Mouse (Mus musculus): ENCODE measurements around the gene Prkar1b.

The Prkar1b gene

DNA sequence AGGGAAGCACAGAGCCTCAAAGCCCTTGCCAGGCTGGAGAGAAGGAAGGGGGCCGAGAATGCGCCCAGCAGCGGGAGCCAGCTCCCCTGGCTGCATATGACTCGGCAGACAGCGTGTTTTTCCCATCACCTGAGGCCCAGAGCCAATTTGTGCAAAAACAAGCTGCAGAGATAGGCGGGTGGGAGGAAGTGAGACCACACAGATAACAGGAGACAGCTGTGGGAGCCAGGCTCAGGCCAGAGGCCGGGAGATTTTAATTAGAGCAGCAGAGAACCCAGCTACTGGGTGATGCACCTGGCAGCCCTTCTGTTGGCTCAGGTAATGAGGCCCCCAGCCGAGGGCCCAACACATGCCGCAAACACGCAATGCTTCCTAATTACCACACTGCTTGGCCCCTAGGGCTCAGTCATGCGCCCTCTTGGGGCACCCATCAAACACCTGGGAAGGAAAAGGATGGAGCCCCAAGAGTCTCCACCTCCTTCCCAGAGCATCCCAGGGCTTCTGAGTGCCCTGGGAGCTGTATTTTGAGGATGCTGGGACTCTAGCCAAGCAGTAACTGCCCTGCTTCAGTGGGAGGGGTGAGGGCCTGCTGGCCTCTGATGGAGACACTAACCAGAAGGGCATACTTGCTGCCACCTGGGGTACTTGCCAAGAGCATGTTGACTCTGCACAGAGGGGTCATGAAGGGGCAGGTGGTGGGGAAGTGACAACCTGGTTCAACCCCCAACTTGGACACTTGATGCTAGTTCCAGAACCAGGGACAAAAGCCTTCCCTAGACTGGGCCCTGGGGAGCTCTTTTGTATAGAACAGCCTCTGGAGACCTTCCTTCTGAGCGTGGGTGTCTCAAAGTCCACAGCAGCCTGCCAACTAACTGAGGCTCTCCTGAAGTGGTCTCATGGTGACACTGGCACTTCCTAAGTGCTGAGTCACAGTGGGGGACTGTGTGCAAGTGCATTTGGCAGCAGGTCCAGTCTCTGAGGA is 50.5 kb downstream of the Prkar1b start:
- no peak for DNase-seq

- DNase-seq: no peak
Observed at GRCm38 (mm10) chr5:139095297-139096110, 54.3 kb downstream of the Prkar1b start.

- no peak for DNase-seq
Observed at GRCm38 (mm10) chr5:139093534-139093933, 56.3 kb downstream of the Prkar1b start.

DNA sequence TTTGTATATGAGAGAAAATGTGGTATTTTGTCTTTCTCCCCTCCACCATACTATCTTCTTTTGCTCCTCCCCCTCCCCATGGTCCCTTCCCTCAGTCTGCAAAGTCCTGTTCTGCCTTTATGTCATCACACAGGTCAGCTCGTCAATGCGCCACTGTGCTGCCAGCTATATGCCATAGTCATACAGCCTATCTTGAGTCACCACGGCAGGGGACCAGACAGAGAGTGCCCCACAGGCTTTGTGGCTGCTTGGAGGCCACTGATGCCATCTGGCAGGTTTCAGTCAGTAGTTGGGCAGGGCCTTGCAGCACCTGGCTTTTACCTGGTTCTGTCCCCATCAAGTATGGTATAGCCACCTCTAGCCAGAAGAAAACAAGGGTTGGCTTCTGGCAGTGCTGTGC is 58.1 kb downstream of the Prkar1b start:
- no peak for DNase-seq

DNA sequence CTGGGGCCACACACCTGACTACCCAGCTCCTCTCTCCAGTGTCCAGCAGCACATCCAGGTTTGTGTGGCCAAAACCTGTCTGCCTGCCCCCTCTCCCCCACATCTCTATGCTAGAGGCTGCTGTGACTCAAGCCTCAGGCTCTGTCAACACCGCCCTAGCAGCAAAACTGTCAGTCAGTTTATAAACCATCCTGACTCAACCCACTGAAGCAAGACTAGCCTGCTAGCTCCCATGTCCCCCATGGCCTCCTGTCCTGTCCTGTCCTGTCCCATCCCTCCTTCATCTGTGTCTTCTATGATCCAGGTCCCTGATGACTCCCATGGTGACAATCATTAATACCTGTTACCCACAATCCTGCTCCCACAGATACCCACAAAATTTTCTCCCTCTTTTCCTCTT is 59.6 kb downstream of the Prkar1b start:
- no peak for DNase-seq

DNA sequence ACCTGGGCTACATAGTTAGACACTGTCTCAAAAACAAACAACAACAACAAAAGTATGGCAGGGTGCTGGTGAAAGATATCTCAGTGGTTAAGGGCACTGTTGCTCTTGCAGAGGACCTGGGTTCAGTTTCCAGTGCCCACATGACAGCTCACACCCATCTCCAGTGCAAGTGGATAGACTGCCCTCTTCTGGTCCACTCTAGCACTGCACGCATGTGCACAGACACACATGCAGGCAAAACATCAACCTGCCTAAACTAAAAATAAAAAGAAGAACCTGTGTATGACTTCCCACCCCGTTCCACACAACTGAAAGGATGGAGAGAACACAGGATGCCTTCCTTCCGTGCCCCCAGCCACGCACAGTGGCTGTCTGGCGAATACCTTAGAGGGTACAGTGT is 61.6 kb downstream of the Prkar1b start:
- DNase-seq: peak in 1 of 2 experiments; percentile 16

- DNase-seq: peak in 1 of 2 experiments; percentile 12
Observed at GRCm38 (mm10) chr5:139084831-139085519, 64.8 kb downstream of the Prkar1b start.

- no peak for DNase-seq
Observed at GRCm38 (mm10) chr5:139084302-139084701, 65.5 kb downstream of the Prkar1b start.

GRCm38 (mm10) chr5:139083841-139084240 is 66.0 kb downstream of the Prkar1b start:
- DNase-seq: no peak

- no peak for DNase-seq
Observed at GRCm38 (mm10) chr5:139081370-139081769, 68.4 kb downstream of the Prkar1b start.

GRCm38 (mm10) chr5:139078156-139078462 is 71.7 kb downstream of the Prkar1b start:
- no peak for DNase-seq

DNA sequence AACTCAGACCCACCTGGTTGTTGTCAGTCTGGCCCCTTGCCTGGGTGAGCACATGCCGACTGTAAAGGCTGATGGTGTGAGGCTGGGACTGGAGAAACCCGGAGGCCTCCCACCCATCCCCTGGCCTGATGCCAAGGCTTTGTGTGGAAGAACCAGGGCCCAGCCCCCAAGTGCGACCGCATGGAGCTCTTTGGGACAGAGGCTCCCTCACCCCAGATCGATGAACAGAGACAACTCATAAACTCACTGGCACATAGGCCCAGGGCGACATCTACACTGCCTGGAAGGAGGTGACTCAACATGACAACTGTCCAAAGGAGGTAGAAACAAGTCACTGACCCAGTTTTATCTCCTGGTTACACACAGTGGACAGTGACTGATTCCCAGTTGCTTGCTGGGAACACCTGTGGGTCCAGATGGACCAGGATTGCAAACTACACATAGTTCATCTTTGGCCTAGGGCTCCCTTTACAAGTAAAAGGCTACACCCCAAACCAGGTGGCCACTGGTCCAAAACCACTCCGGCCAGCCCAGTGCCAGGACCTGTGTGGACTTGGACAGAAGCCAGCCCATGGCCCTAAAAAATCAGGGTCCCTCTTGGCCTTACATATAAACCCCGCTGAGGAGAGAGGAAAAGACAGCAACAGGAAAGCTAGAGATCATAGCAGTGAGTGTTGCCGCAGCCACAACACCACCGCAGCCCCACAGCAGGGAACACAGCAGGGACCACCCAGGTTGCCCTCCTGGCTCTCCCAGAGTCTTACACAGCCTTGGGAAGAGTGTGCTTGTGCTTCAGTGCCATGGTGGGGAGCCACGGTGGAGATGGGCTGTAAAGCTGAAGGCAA is 72.3 kb downstream of the Prkar1b start:
- DNase-seq: no peak

DNA sequence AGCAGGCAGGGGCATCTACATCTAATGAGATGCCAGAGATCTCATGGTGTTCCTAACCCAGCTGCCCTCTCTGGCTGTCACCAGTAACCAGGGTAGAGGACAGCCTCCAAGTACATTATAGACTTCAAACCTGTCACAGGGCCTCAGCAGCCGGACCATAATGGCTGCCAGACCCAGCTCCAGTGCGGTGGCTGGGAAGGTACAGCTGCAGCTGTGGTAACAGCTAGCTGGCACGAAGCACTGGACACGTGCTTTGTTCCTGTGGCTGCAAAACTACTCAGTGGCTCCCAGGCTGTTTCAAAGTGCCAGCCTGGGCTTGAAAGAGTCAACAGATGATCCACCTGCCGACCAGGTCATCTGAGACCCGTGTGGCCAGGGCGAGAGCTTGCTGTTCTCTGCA is 73.4 kb downstream of the Prkar1b start:
- DNase-seq: no peak

GRCm38 (mm10) chr5:139075791-139076190 is 74.0 kb downstream of the Prkar1b start:
- no peak for DNase-seq

DNA sequence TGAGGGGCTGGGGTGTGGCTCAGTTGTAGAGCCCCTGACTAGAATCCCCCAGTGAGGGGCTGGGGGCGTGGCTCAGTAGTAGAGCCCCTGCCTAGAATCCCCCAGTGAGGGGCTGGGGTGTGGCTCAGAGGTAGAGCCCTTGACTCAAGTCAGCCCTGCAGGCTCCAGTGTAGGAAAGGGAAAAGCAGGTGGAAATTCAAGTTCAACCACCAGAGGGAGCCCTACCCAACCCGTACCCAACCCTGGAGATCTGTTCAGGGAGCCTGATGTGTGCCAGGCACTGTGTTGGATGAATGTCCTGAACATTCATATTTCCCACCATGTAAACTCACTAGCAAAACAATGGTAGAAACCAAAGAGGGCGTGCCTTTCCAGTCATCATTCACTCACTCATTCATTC is 74.7 kb downstream of the Prkar1b start:
- DNase-seq: peak; percentile 61 to 66

DNA sequence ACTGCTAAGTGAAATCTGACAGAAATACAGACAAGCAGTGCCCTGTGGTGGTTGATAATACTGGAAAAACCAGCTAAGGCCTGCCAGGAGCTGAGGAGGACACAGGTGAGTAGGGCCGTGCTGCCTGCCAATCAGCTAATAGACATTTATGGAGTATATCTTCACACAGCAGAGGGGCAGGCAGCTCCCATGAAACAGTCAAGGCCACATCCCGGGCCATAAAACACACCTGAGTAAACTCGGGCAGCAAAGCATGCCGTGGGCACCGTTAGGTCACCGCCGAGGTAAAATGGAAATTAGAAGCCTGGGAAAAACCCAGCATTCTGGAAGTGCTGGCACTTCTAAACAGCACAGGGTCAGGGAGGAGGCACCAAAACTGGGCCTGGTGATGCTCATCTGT is 75.8 kb downstream of the Prkar1b start:
- no peak for DNase-seq

- no peak for DNase-seq
Observed at GRCm38 (mm10) chr5:139072866-139073265, 76.9 kb downstream of the Prkar1b start.

DNA sequence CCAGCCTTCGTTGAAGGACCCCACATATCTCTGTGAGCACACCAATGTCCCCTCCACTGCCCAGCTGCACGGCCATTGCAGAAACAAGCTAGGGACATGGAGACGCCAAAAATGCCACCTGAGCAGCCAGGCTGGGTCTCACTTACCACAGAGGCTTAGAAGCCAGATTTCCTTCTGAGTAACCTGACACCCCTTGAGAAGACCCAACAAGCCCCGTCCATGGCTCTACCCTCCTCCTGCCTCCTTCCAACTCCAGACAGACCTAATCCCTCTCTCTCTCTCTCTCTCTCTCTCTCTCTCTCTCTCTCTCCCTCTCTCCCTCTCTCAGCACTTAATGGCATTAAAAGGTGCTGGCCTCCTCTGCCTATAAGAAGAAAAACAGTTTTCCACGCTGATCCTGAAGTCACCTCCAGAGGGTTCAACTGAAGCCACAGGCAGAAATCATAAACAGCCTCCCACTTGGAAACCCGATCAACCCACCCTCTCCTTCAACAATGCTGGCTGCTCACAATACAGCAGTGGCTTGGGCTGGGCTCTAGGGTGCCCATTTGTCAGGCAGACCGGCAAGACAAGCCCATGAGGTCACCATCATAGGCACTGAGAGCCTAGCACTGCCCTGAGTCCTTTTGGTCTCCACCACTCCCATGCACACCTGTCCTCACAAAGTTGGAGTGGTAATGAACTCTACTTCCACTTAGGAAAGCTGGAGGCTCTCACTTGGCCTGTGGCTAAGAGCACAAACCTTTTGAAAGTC is 82.8 kb downstream of the Prkar1b start:
- no peak for DNase-seq

DNA sequence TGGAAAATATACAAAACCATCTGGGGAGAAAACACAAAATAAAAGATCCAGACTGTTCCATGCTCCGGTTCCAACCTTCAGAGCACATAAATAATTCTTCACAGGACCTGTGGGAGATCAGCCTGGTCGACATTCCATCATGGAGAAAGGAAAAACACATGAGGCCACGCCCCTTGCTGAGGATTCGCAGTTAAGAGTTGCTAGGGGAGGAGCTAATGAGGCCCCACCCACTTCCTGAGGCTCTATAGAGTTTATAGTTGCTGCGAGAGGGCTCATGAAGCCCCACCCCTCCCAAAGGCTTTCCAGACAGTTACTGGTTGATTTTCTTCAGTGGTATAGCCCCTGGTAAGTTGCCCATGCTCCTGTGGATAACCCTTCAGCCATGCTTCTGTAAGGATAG is 85.2 kb downstream of the Prkar1b start:
- DNase-seq: no peak

DNA sequence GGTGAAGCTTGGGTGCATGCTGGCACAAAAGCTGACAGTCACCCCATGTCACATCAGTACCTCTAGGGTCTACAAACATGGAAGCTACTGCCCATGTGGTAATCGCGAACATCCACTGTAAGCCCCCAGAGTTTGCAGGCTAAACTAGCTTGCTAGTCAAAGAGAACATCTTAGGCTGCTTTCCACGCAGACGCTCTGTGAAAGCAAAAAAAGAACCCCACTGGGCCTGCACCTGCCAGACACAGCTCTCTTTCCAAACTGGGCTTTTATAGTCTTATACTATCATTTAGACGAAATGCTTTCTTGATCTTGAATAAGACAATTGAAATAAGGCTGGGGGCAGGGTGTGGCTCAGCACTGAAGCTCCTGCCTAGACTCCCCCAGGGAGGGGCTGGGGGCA is 88.1 kb downstream of the Prkar1b start:
- DNase-seq: no peak

DNA sequence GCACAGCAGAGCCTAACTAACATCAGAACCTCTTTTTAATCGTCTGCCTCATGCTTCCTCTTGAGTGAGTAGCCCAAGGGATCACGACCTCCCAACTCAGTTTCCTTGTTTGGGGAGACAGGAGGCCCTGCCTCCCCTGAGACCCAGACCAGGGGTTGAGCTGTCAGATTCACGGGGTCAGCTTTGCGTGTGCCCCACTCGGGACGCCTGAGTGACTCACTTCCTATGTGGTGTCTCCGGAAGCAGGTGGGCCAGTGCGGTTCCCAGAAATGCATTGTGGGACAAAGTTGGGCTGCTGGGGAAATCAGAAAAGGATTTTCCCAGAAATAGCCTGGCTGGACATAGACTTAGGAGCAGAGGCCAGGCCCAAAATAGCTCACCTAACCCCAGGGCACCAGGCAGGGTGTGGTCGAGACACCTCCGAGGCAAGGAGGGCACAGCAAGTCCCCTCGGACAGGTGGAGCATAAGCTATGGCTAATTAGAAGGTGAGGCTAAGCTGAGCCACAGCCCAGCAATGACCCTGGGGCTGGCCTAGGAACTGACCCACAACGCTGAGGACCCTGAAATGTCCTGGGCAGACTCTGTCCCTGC is 89.2 kb downstream of the Prkar1b start:
- DNase-seq: no peak

All from thymus, postnatal 36 days (tissue).